In the genomic region with DNA sequence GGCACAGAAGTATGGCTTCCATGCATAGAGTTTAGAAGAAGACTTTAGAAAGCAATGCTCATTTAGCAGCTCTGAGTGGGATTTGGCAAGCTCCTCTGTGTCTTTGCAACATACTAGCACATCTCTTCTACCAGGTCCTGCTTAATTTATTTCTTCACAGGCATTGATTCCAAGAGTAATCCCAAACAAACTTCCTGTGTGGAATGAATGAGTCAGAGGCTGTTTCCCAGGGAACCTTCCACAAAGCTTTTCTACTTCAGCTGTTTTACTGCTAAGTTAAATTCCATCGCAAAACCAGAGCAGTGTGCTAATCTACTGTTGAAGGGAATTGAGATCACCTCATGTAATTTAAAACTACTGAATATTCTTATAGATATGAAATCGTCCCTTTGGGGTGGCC, we compare ENCODE assay signal across 22 mouse cellular contexts.
DNase-seq lines count a peak whose midpoint lies in the region; ATAC-seq and TF ChIP-seq lines count a peak whose summit lies in the region.
"Had no signal": no experiment of that assay in that cellular context is flagged by ENCODE, and none has a peak within 500 bp of the region (broad histone marks: within the 10 kb centered on the region; RNA-seq: fewer than 3 reads in every experiment).

No protein-coding gene starts in this region.

- no peaks in the 10 kb centered on the region for H3K36me3 ChIP-seq in kidney, postnatal 0 days (ENCODE audit: insufficient read depth, low read length)
- H3K36me3 ChIP-seq: embryonic facial prominence, embryonic 13.5 days; hindbrain, embryonic 15.5 days; liver, embryonic 12.5 days; neural tube, embryonic 12.5 days had no signal

- H3K9ac ChIP-seq in kidney, postnatal 0 days (ENCODE audit: low read depth, low read length) = no peak overlapping the region
- H3K9ac ChIP-seq: embryonic facial prominence, embryonic 13.5 days; hindbrain, embryonic 15.5 days; liver, embryonic 12.5 days; neural tube, embryonic 12.5 days had no signal

- peak; percentile 5 for DNase-seq in embryo, embryonic 10.5 days (ENCODE audit: low spot score)
- DNase-seq in embryo, embryonic 10 days (ENCODE audit: low spot score) = no peak
- peak; percentile 1 to 14 for DNase-seq in frontal cortex, postnatal 36 days (ENCODE audit: low spot score in 2 of 2)
- DNase-seq in frontal cortex, postnatal 25 days (ENCODE audit: low spot score in 2 of 2) = no peak
- DNase-seq in kidney, postnatal 0 days (ENCODE audit: low spot score) = peak; percentile 57
- no peak for DNase-seq in kidney, postnatal 10 days
- peak; percentile 92 for DNase-seq in Muller cell, postnatal 12 days (ENCODE audit: inconsistent ontology term)
- DNase-seq in urinary bladder, postnatal 25 days (ENCODE audit: low spot score) = no peak
- DNase-seq: adrenal gland, postnatal 25 days; cerebellum, adult 2 months; cerebellum, postnatal 36 days; gastrocnemius, adult 2 months; lung, adult 2 months; lung, postnatal 36 days; spleen, adult 18-20 months; thymus, adult 18-20 months had no signal

- no peak overlapping the region for H3K27ac ChIP-seq in kidney, postnatal 0 days
- H3K27ac ChIP-seq: embryonic facial prominence, embryonic 13.5 days; gastrocnemius, adult 2 months; hindbrain, embryonic 15.5 days; liver, embryonic 12.5 days; neural tube, embryonic 12.5 days had no signal

- no peaks in the 10 kb centered on the region for H3K27me3 ChIP-seq in kidney, postnatal 0 days (ENCODE audit: insufficient read depth, low read length)
- H3K27me3 ChIP-seq: embryonic facial prominence, embryonic 13.5 days; hindbrain, embryonic 15.5 days; liver, embryonic 12.5 days; neural tube, embryonic 12.5 days had no signal

- 41% methylated on average over 2 of the region's 2 CpGs for WGBS in kidney, postnatal 0 days

- H3K9me3 ChIP-seq in kidney, postnatal 0 days (replicated peaks; ENCODE audit: low read length) = no peaks in the 10 kb centered on the region
- H3K9me3 ChIP-seq: embryonic facial prominence, embryonic 13.5 days; hindbrain, embryonic 15.5 days; liver, embryonic 12.5 days; neural tube, embryonic 12.5 days had no signal

- no peak overlapping the region for H3K4me3 ChIP-seq in kidney, postnatal 0 days (replicated peaks; ENCODE audit: low read depth, low read length)
- H3K4me3 ChIP-seq: embryonic facial prominence, embryonic 13.5 days; gastrocnemius, adult 2 months; hindbrain, embryonic 15.5 days; liver, embryonic 12.5 days; neural tube, embryonic 12.5 days had no signal

- H3K4me1 ChIP-seq in kidney, postnatal 0 days (replicated peaks; ENCODE audit: insufficient read depth, low read length) = no peaks in the 10 kb centered on the region; the same call in 1 of the 2 replicates
- H3K4me1 ChIP-seq: embryonic facial prominence, embryonic 13.5 days; hindbrain, embryonic 15.5 days; liver, embryonic 12.5 days; neural tube, embryonic 12.5 days had no signal

- H3K4me2 ChIP-seq in kidney, postnatal 0 days (ENCODE audit: low read length) = no peak overlapping the region
- H3K4me2 ChIP-seq: embryonic facial prominence, embryonic 13.5 days; hindbrain, embryonic 15.5 days; liver, embryonic 12.5 days; neural tube, embryonic 12.5 days had no signal

- no peak for ATAC-seq in kidney, postnatal 0 days (replicated peaks; ENCODE audit: low FRiP score, low read depth)
- ATAC-seq: CD4-positive, CD25-positive, alpha-beta regulatory T cell, adult 4 months; intestine, embryonic 16.5 days; liver, embryonic 12.5 days had no signal

- TF ChIP-seq CTCF in kidney, postnatal 0 days (IDR thresholded peaks at IDR 0.05; ENCODE audit: low read depth) = no peak

Comparison
In these comparisons a context has a peak if more than half of its experiments do, and no peak if none do; other contexts are left out.
1. DNase-seq: peak in embryo, embryonic 10.5 days (single experiment), frontal cortex, postnatal 36 days (2 of 2), kidney, postnatal 0 days (single experiment) and Muller cell, postnatal 12 days (single experiment); none in embryo, embryonic 10 days (single experiment), frontal cortex, postnatal 25 days (0 of 2), kidney, postnatal 10 days (single experiment) and urinary bladder, postnatal 25 days (single experiment).